Mouse (Mus musculus) forebrain, embryonic 14.5 days (tissue): ENCODE results near the gene Mapk13. TPM values are rescaled to one million over a fixed set of nuclear protein-coding genes. Genes with fewer than 3 reads are reported as not detected.
"Not testable (repeated sequence)": the region's sequence is repeated elsewhere in the genome, so short reads cannot be mapped to it uniquely, and the experiment has no call there.

Experiments used
- ATAC-seq: fragments of 200-750 bp; cut with Nextera tagmentation; 2 replicates; pipeline ENCODE4 v1.8.0; 2017; ENCODE audit warnings: mild to moderate bottlenecking, moderate library complexity
- DNase-seq: peaks from one replicate; pipeline ENCODE4 v3.0.0-alpha.2; 2015; ENCODE audit warnings: low spot score
- H3K27ac ChIP-seq: fragments of 300-500 bp; sonication (generic); 2 replicates; pipeline ENCODE4 v1.5.1; 2014; ENCODE audit warnings: low read depth, mild to moderate bottlenecking, control low read depth, low read length, moderate library complexity
- H3K27me3 ChIP-seq: fragments of 300-500 bp; sonication (generic); replicated peaks from 2 replicates; pipeline ENCODE4 v1.6.1; 2014; ENCODE audit warnings: low read length, control low read depth, mixed read lengths; ENCODE audit not compliant: control insufficient read depth, insufficient read depth
- H3K36me3 ChIP-seq: fragments of 300-500 bp; sonication (generic); 2 replicates; pipeline ENCODE4 v1.6.1; 2014; ENCODE audit warnings: low read length, control low read depth; ENCODE audit not compliant: control insufficient read depth, insufficient read depth
- H3K4me1 ChIP-seq: fragments of 300-500 bp; sonication (generic); 2 replicates; pipeline ENCODE4 v1.6.1; 2014; ENCODE audit warnings: antibody characterized with exemption, low read length, control low read depth; ENCODE audit not compliant: control insufficient read depth, insufficient read depth
- H3K4me2 ChIP-seq: fragments of 300-500 bp; sonication (generic); 2 replicates; pipeline ENCODE4 v1.6.1; 2014; ENCODE audit warnings: mild to moderate bottlenecking, control low read depth, low read length
- H3K4me3 ChIP-seq: fragments of 300-500 bp; sonication (generic); 2 replicates; pipeline ENCODE4 v1.5.1; 2014; ENCODE audit warnings: low read depth, low read length, control low read depth
- H3K9ac ChIP-seq: fragments of 300-500 bp; sonication (generic); 2 replicates; pipeline ENCODE4 v1.6.1; 2014; ENCODE audit warnings: mild to moderate bottlenecking, low read length, control low read depth, moderate library complexity
- H3K9me3 ChIP-seq: fragments of 300-500 bp; sonication (generic); replicated peaks from 2 replicates; pipeline ENCODE4 v1.6.1; 2016; ENCODE audit warnings: low read length, control low read depth, mixed read lengths; ENCODE audit not compliant: control insufficient read depth
- WGBS: fragments of 180-500 bp; shearing (Covaris S2); extraction: QIAGEN DNeasy Blood & Tissue Kit; methylation state at CpG from one replicate; pipeline ENCODE4 v1.1.7; 2014; 5-methylcytosine and 5-hydroxymethylcytosine counted together
- polyA plus RNA-seq: library from polyadenylated mRNA; unstranded; fragments of >200 nt; fragmentation: Nextera tagmentation; extraction: Ambion mirVana; gene quantifications from 2 replicates; pipeline ENCODE4 v1.2.1, GENCODE M21; 2014

The Mapk13 gene
- polyA plus RNA-seq, 1 experiment from 2014 or later, result 0.57 TPM

- H3K27me3 ChIP-seq, result peaks cover 28% of the 10 kb centered on the region
- no peak for DNase-seq
- no peak overlapping the region for H3K9ac ChIP-seq
- peaks cover 5% of the 10 kb centered on the region for H3K4me1 ChIP-seq
- no peaks in the 10 kb centered on the region for H3K36me3 ChIP-seq
- H3K4me3 ChIP-seq, result no peak overlapping the region
- H3K27ac ChIP-seq, result no peak overlapping the region
- ATAC-seq, result no peak
- WGBS, result 76% methylated on average over 11 of the region's 11 CpGs
- no peaks in the 10 kb centered on the region for H3K9me3 ChIP-seq
- no peak overlapping the region for H3K4me2 ChIP-seq
These were observed 2.1 kb upstream of the Mapk13 start for GRCm38 (mm10) chr17:28766781-28767515.

- no peak for ATAC-seq
- Histone ChIP-seq H3K9ac (peak overlapping the region; percentile 40; the same call in 1 of the 2 replicates), H3K4me3 (peak overlapping the region; percentile 25), H3K36me3 (no peaks in the 10 kb centered on the region), H3K9me3 (no peaks in the 10 kb centered on the region), H3K27me3 (peaks cover 28% of the 10 kb centered on the region), H3K4me2 (peak overlapping the region; percentile 58), H3K27ac (no peak overlapping the region), H3K4me1 (peaks cover 5% of the 10 kb centered on the region)
- DNase-seq, result no peak
- 3% methylated on average over 21 of the region's 24 CpGs for WGBS
These were observed 851 bp downstream of the Mapk13 start for GRCm38 (mm10) chr17:28769875-28770421.

DNA sequence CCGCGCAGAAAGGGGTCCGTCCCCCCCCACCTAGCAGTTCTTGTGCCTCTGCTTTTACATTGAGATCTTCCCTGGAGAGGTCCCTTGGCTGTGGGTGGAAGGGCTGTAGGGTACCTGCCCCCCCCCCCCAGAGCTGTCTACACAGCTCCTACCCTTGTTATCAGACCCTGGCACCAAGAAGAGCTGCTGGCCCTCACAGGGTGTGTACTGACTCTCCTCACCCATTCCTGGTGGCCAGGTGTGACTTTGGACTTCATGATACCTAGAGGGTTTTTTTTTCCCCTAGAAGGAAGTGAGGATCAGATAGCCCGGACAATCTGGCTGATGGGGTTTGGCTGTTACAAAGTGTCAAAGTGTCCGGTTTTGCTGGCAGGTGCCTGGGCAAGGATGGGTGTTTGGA is 2.2 kb downstream of the Mapk13 start:
- DNase-seq, result no peak
- H3K9me3 ChIP-seq, result no peaks in the 10 kb centered on the region
- 85% methylated on average over 5 of the region's 5 CpGs for WGBS
- no peak overlapping the region for H3K4me2 ChIP-seq
- no peak overlapping the region for H3K9ac ChIP-seq
- peaks cover 5% of the 10 kb centered on the region for H3K4me1 ChIP-seq
- no peaks in the 10 kb centered on the region for H3K36me3 ChIP-seq
- H3K4me3 ChIP-seq, result no peak overlapping the region
- no peak overlapping the region for H3K27ac ChIP-seq
- ATAC-seq, result no peak
- H3K27me3 ChIP-seq, result peaks cover 28% of the 10 kb centered on the region

- H3K9ac ChIP-seq, ATAC-seq, H3K36me3 ChIP-seq: not testable (repeated sequence)
These were observed 5.2 kb downstream of the Mapk13 start for GRCm38 (mm10) chr17:28774303-28774702.

GRCm38 (mm10) chr17:28775161-28775560 is 6.1 kb downstream of the Mapk13 start:
- Histone ChIP-seq H3K4me2 (no peak overlapping the region), H3K4me3 (no peak overlapping the region), H3K4me1 (no peaks in the 10 kb centered on the region), H3K27me3 (peaks cover 9% of the 10 kb centered on the region), H3K36me3 (no peaks in the 10 kb centered on the region), H3K9ac (no peak overlapping the region), H3K9me3 (no peaks in the 10 kb centered on the region), H3K27ac (no peak overlapping the region)
- DNase-seq (no peak), ATAC-seq (no peak)
- 88% methylated on average over 4 of the region's 4 CpGs for WGBS

More at GRCm38 (mm10) chr17:28774303-28774702, 5.2 kb downstream of the Mapk13 start:
- not testable (repeated sequence) for H3K4me1 ChIP-seq, H3K4me3 ChIP-seq, H3K9me3 ChIP-seq, H3K4me2 ChIP-seq, DNase-seq, H3K27ac ChIP-seq
- WGBS, result 93% methylated on average over 9 of the region's 9 CpGs
- peaks cover 18% of the 10 kb centered on the region for H3K27me3 ChIP-seq

GRCm38 (mm10) chr17:28776817-28777216 is 7.7 kb downstream of the Mapk13 start:
- Histone ChIP-seq H3K4me1 (no peaks in the 10 kb centered on the region), H3K4me3 (no peak overlapping the region), H3K36me3 (no peaks in the 10 kb centered on the region), H3K27ac (no peak overlapping the region), H3K27me3 (no peaks in the 10 kb centered on the region), H3K4me2 (no peak overlapping the region), H3K9me3 (no peaks in the 10 kb centered on the region), H3K9ac (no peak overlapping the region)
- no peak for ATAC-seq
- 89% methylated on average over 3 of the region's 3 CpGs for WGBS
- DNase-seq, result no peak

- Histone ChIP-seq H3K4me3 (no peak overlapping the region), H3K36me3 (no peaks in the 10 kb centered on the region)
- 79% methylated on average over 14 of the region's 16 CpGs for WGBS
These were observed 8.3 kb downstream of the Mapk13 start for GRCm38 (mm10) chr17:28777231-28778005.

GRCm38 (mm10) chr17:28779735-28780134 is 10.6 kb downstream of the Mapk13 start:
- H3K36me3 ChIP-seq, result no peaks in the 10 kb centered on the region
- H3K4me1 ChIP-seq, result no peaks in the 10 kb centered on the region
- DNase-seq (no peak), ATAC-seq (no peak)
- H3K4me2 ChIP-seq, result no peak overlapping the region
- no peak overlapping the region for H3K27ac ChIP-seq
- WGBS, result 86% methylated on average over 3 of the region's 3 CpGs
- no peaks in the 10 kb centered on the region for H3K9me3 ChIP-seq
- no peak overlapping the region for H3K9ac ChIP-seq
- H3K4me3 ChIP-seq, result no peak overlapping the region
- H3K27me3 ChIP-seq, result no peaks in the 10 kb centered on the region

More at GRCm38 (mm10) chr17:28777231-28778005, 8.3 kb downstream of the Mapk13 start:
- Histone ChIP-seq H3K4me2 (no peak overlapping the region), H3K27me3 (no peaks in the 10 kb centered on the region), H3K4me1 (no peaks in the 10 kb centered on the region), H3K9ac (no peak overlapping the region), H3K9me3 (no peaks in the 10 kb centered on the region), H3K27ac (no peak overlapping the region)
- ATAC-seq, result no peak
- DNase-seq, result no peak
